Mouse (Mus musculus) embryonic facial prominence, embryonic 10.5 days (tissue): ENCODE results near the gene Eya3. TPM values are rescaled to one million over a fixed set of nuclear protein-coding genes. Genes with fewer than 3 reads are reported as not detected.

Experiments used
- DNase-seq: peaks from one replicate; pipeline ENCODE4 v3.0.0-alpha.2; 2017; ENCODE audit warnings: low spot score
- H3K27ac ChIP-seq: fragments of 300-500 bp; sonication (generic); replicated peaks from 2 replicates; pipeline ENCODE4 v1.5.1; 2016; ENCODE audit warnings: mild to moderate bottlenecking
- H3K27me3 ChIP-seq: fragments of 300-500 bp; sonication (generic); replicated peaks from 2 replicates; pipeline ENCODE4 v1.6.1; 2016; ENCODE audit warnings: low read depth, mild to moderate bottlenecking; ENCODE audit not compliant: poor library complexity, severe bottlenecking
- H3K36me3 ChIP-seq: fragments of 300-500 bp; sonication (generic); replicated peaks from 2 replicates; pipeline ENCODE4 v1.6.1; 2016; ENCODE audit warnings: mild to moderate bottlenecking, moderate library complexity
- H3K4me1 ChIP-seq: fragments of 300-500 bp; sonication (generic); 2 replicates; pipeline ENCODE4 v1.6.1; 2016
- H3K4me3 ChIP-seq: fragments of 300-500 bp; sonication (generic); 2 replicates; pipeline ENCODE4 v1.5.1; 2016; ENCODE audit warnings: mild to moderate bottlenecking, moderate library complexity
- H3K9me3 ChIP-seq: fragments of 300-500 bp; sonication (generic); 2 replicates; pipeline ENCODE4 v1.6.1; 2016; ENCODE audit warnings: mild to moderate bottlenecking
- WGBS: fragments of 180-500 bp; shearing (Covaris S2); methylation state at CpG from one replicate; pipeline ENCODE4 v1.1.7; 2016; 5-methylcytosine and 5-hydroxymethylcytosine counted together
- polyA plus RNA-seq: library from polyadenylated mRNA; unstranded; fragments of >200 nt; fragmentation: Nextera tagmentation; extraction: Ambion mirVana; gene quantifications from 2 replicates; pipeline ENCODE4 v1.2.1, GENCODE M21; 2016

Gene Eya3
- polyA plus RNA-seq, 1 experiment from 2014 or later: 39.9 TPM

GRCm38 (mm10) chr4:132617873-132618272, 20.9 kb upstream of the Eya3 start:
- 94% methylated on average over 6 of the region's 6 CpGs for WGBS
- Histone ChIP-seq H3K27ac (no peak overlapping the region), H3K4me1 (no peaks in the 10 kb centered on the region), H3K36me3 (no peaks in the 10 kb centered on the region), H3K9me3 (peaks cover 15% of the 10 kb centered on the region), H3K4me3 (no peak overlapping the region), H3K27me3 (no peaks in the 10 kb centered on the region)
- no peak for DNase-seq

DNA sequence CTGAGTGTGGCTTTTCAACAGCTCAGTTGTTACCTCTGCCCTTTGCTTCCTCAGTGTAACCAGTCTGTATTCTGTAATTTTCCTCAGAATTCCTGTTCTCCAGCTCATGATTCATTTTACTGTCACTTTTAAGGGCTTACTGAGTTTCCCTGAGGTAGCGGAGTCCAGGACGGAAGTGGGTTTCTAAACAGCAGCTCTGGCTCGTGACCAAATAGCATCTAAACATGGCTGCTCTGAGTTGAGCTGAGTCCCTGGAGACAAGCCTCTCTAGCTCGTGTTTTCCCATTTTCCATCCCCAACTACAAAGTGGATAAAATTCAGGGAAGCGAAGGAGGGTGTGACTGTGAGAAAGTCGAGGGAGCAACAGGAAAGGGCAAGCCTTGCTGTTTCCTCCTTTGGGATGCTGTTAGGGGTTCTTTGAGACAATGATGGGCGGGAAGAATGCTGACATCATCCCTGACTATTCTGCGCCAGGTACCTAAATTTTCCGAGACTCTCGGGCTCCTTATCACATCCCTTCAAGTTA, 19.9 kb upstream of the Eya3 start:
- H3K4me3 ChIP-seq: no peak overlapping the region
- H3K4me1 ChIP-seq: no peaks in the 10 kb centered on the region
- no peaks in the 10 kb centered on the region for H3K36me3 ChIP-seq
- no peaks in the 10 kb centered on the region for H3K27me3 ChIP-seq
- no peak overlapping the region for H3K27ac ChIP-seq
- 85% methylated on average over 10 of the region's 10 CpGs for WGBS
- no peak for DNase-seq
- peaks cover 15% of the 10 kb centered on the region for H3K9me3 ChIP-seq

DNA sequence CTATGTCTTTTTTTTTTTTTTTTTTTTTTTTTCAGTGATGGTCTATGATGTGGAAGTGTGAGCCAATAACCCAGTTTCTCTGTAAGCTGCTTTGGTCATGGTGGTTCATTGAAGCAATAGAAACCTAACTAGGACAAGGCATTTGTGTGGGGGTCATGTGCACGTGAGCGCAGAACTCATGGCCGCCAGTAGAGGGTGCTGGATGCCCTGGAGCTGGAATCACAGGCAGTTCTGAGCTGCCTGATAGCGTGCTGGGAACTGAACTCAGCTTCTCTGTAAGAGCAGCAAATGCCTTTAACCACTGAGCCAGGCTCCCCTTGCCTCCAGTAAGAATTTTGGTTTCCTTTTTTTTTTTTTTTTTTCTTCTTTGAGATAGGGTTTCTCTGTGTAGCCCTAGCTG, 18.7 kb upstream of the Eya3 start:
- Histone ChIP-seq H3K27ac (no peak overlapping the region), H3K36me3 (no peaks in the 10 kb centered on the region), H3K27me3 (no peaks in the 10 kb centered on the region), H3K4me3 (no peak overlapping the region), H3K4me1 (no peaks in the 10 kb centered on the region), H3K9me3 (0 out of 2 replicates have a peak, but pooled peaks cover 6% of the 10 kb centered on the region)
- DNase-seq: no peak
- 84% methylated on average over 4 of the region's 4 CpGs for WGBS

DNA sequence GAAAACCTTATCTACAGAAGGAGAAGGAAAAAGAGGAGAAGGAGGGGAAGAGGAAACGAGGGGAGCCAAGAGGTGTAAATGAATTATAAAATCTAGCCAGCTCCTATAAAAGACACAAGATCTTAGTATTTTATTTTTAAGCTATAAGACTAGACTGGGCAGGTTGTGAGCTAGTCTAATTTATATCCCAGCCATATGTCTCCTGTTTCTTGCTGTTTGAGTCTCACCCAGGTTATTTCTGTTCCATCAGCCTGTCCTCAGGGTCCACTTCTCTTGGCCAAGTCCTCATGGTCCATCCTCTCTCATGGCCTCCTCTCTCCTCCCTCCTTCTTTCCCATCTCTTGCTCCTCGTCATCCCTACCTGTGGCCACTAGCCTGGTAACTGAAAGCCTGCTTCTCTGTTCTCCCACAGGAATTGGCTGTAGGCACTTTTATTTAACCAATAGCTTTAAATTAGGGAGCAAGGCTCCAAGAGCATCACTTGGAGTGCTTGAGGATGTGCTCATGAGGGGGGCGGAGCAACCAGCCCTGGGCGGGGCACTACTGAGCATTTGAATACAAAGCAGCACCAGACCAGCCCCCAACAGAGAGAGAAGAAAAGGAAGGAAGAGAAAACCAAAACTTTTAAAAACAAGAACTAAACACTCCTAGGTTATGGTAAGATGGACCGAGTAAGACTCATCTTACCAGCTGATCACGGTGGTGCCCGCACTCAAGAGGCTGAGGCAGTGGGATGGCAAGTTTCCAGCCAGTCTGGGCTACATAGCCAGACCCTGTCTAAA, 17.3 kb upstream of the Eya3 start:
- 74% methylated on average over 7 of the region's 7 CpGs for WGBS
- H3K4me3 ChIP-seq: no peak overlapping the region
- H3K27ac ChIP-seq: no peak overlapping the region
- no peaks in the 10 kb centered on the region for H3K4me1 ChIP-seq
- H3K27me3 ChIP-seq: no peaks in the 10 kb centered on the region
- no peak for DNase-seq
- no peaks in the 10 kb centered on the region for H3K9me3 ChIP-seq
- H3K36me3 ChIP-seq: no peaks in the 10 kb centered on the region

DNA sequence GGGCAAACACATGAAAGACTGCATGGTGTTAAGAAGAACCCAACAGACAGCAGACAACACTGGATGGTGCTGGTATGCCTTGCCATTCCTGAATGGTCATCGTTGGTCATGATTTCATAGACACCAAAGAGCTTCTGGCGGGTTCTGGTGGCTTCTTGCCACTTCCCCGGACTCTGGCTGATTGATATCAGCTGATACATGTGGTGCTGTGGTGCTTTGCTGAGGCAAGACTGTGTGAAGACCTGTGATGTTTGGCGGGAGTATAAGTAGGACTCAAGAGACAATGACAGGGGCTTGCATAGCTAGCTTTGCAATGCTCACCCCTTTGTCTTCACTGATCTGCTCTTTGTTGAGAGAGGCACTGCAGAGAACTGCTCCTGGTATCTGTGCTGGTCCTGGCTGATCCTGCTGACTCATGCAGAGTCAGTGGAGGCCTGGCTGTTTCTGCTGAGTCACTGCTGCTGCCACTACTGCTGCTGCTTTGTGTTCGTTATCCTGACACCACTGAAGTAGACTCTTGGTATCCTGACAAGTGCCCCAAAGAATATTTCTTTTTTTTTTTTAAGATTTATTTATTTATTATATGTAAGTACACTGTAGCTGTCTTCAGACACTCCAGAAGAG, 14.6 kb upstream of the Eya3 start:
- 86% methylated on average over 5 of the region's 5 CpGs for WGBS
- Histone ChIP-seq H3K27me3 (no peaks in the 10 kb centered on the region), H3K9me3 (no peaks in the 10 kb centered on the region), H3K4me1 (no peaks in the 10 kb centered on the region), H3K36me3 (no peaks in the 10 kb centered on the region), H3K27ac (peak overlapping the region; percentile 27; the same call in 1 of the 2 replicates), H3K4me3 (no peak overlapping the region)
- no peak for DNase-seq

- Histone ChIP-seq H3K4me1 (no peaks in the 10 kb centered on the region), H3K4me3 (no peak overlapping the region), H3K9me3 (no peaks in the 10 kb centered on the region), H3K27ac (no peak overlapping the region), H3K27me3 (no peaks in the 10 kb centered on the region), H3K36me3 (peaks cover 5% of the 10 kb centered on the region; the same call in 1 of the 2 replicates)
- WGBS: 11% methylated on average over 2 of the region's 2 CpGs
- peak; percentile 32 for DNase-seq
Observed at GRCm38 (mm10) chr4:132628830-132629229, 10.0 kb upstream of the Eya3 start.

- H3K36me3 ChIP-seq: peaks cover 5% of the 10 kb centered on the region; the same call in 1 of the 2 replicates
- no peaks in the 10 kb centered on the region for H3K27me3 ChIP-seq
- no peaks in the 10 kb centered on the region for H3K9me3 ChIP-seq
- WGBS: 88% methylated on average over 2 of the region's 2 CpGs
- peaks cover 18% of the 10 kb centered on the region for H3K4me1 ChIP-seq
- no peak for DNase-seq
- H3K4me3 ChIP-seq: no peak overlapping the region
- H3K27ac ChIP-seq: no peak overlapping the region
Observed at GRCm38 (mm10) chr4:132635971-132636370, 2.8 kb upstream of the Eya3 start.

- Histone ChIP-seq H3K27me3 (no peaks in the 10 kb centered on the region), H3K27ac (no peak overlapping the region), H3K4me3 (no peak overlapping the region), H3K4me1 (peaks cover 18% of the 10 kb centered on the region), H3K36me3 (peaks cover 7% of the 10 kb centered on the region), H3K9me3 (no peaks in the 10 kb centered on the region)
- DNase-seq: peak; percentile 22
- 52% methylated on average over 4 of the region's 4 CpGs for WGBS
Observed at GRCm38 (mm10) chr4:132636554-132636953, 2.2 kb upstream of the Eya3 start.

DNA sequence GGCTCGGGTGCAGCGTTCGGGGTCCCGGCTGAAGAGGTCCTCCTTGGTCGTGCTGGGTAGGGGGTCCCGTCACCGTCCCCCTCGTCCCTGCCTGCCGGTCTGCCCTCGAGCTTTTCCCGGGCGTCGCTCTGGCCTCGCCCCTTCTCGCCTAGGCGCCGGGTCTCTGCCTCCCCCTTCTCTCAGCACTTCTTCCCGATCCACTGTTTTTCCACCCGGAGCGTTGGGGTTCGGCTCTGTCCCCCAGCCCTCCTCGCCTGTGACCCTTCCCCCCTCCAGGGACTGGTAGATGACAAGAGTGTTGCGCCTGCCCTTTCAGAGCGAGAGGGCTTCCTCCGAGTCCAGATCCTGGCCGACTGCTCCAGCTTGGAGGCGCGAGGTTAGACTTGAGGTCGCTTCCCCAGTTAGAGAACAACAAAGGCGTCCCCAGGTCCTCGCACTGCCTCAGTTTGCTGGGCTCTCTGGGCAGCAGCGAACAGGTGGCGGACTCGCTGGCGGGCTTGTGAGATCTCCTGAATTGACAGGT, 465 bp downstream of the Eya3 start:
- Histone ChIP-seq H3K4me1 (peaks cover 18% of the 10 kb centered on the region), H3K27ac (peak overlapping the region; percentile 91), H3K9me3 (no peaks in the 10 kb centered on the region), H3K36me3 (peaks cover 24% of the 10 kb centered on the region), H3K27me3 (no peaks in the 10 kb centered on the region), H3K4me3 (peak overlapping the region; percentile 94)
- under 1% methylated on average over 35 of the region's 35 CpGs for WGBS
- no peak for DNase-seq

DNA sequence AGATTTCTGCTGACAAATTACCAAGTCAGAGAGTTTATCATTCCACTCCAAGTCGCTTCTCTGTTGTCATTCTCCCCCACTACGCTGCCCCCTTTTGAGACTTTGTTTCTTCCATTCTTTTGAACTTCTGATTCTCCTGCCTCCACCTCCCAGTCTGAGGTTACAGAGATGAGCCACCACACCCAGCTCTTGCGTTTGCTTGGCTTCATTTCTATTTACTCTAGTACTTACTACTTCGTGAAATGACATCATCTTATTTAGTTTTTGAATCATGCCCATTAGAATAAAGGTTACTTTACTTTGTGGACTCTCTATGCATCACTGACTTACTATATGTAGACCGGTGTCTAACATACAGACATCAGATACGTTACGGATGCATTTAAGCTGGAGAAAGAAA, 8.7 kb downstream of the Eya3 start:
- H3K4me3 ChIP-seq: no peak overlapping the region
- no peaks in the 10 kb centered on the region for H3K27me3 ChIP-seq
- no peak overlapping the region for H3K27ac ChIP-seq
- H3K9me3 ChIP-seq: no peaks in the 10 kb centered on the region
- peaks cover 4% of the 10 kb centered on the region; the same call in 1 of the 2 replicates for H3K4me1 ChIP-seq
- 86% methylated on average over 7 of the region's 7 CpGs for WGBS
- H3K36me3 ChIP-seq: peaks cover 27% of the 10 kb centered on the region
- DNase-seq: no peak

DNA sequence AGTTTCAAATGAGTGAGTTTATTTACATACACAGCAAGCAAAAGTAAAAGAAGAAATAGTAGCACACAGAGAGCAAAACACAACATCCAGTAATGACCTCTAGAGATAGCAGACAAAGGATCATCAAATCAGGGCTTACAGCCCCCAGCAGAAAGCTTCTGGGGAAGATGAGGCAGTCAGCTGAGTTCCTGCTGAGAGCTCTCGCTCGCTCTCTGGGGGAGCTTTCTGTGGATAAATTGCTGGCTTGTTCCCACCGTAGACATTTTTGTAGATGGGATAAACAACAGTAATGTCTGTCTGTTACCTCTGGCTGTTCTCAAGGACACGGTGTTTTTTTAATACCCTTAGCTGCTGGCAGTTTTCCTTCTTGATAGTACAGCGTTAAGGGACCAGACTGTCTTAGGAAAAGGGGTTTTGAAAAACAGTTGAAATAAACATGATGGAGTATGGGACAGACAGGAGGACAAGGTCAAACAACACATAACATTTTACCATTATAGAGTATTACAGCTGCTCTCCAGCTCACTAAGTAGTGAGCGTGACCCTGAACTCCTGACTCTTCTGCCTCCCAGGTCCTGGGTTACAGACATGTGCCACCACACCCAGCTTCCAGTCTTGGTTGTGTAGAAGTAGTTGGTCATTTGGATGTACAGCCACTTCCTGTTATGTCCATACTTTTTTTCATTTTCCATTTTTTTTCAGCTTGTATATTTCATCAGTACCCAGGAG, 10.6 kb downstream of the Eya3 start:
- no peak overlapping the region for H3K4me3 ChIP-seq
- H3K27ac ChIP-seq: no peak overlapping the region
- H3K9me3 ChIP-seq: no peaks in the 10 kb centered on the region
- H3K27me3 ChIP-seq: no peaks in the 10 kb centered on the region
- H3K4me1 ChIP-seq: peaks cover 7% of the 10 kb centered on the region; the same call in 1 of the 2 replicates
- peaks cover 13% of the 10 kb centered on the region; the same call in 1 of the 2 replicates for H3K36me3 ChIP-seq
- DNase-seq: no peak
- 71% methylated on average over 6 of the region's 6 CpGs for WGBS

- Histone ChIP-seq H3K9me3 (no peaks in the 10 kb centered on the region), H3K27ac (no peak overlapping the region), H3K36me3 (peaks cover 15% of the 10 kb centered on the region), H3K4me1 (peaks cover 7% of the 10 kb centered on the region; the same call in 1 of the 2 replicates), H3K4me3 (no peak overlapping the region), H3K27me3 (no peaks in the 10 kb centered on the region)
- 57% methylated on average over 4 of the region's 4 CpGs for WGBS
- DNase-seq: no peak
Observed at GRCm38 (mm10) chr4:132652842-132653241, 14.1 kb downstream of the Eya3 start.
